Mouse (Mus musculus) right cerebral cortex, postnatal 10 days (tissue): ENCODE measurements at regions not wholly inside any gene's neighbourhood (a gene's known extent, or its start where the extent isn't known, plus 50 kb on each side); places are given as distances from the start of the nearest gene placed in this dataset.

Experiments
- DNase-seq, 2 experiments: peaks; one replicate each; pipeline ENCODE4 v3.0.0; 2021; ENCODE audit warnings: low spot score in 2 of 2

DNA sequence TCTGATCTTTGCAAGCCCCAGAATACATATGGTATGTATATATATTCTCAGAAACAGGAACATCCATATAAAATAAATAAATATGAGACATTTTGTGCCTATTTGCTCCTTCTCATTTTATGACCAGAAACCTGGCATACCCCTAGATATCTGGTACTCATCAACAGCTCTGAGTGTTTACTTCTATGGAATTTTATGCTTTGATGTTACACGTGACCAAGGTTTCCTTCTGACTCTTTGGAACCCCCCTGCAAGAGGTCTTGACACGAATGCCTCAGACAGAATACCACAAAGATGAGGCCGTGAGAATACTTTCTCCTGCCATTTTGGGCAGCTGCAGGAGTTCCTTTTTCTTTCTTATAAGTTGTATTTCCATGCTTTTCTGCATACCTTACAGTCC is 85.3 kb upstream of the P2ry1 start:
- DNase-seq = no peak

DNA sequence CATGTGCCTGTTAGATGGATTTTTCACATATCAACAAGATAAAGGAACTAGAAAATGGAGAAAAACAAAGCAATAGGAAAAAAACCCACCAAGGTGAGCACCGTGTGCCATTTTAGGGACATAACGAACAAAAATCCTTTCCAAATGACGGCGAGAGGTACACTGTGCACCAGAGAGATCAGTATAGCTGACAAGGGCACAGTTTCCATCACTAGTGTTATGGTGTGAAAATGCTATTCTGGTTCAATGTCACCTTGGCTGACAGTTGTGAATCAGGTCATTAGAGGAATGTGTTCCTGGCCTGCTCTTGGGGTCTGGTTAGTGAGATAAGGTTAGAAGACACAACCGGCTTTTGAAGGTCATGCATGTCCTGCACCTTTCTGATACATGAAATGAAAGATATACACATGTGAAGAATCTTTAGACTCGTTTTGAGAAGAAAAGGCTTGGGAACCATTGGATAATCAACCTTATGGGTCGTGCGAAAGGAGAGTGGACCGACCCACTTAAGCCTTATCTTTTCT is 76.5 kb upstream of the P2ry1 start:
- DNase-seq = no peak

DNA sequence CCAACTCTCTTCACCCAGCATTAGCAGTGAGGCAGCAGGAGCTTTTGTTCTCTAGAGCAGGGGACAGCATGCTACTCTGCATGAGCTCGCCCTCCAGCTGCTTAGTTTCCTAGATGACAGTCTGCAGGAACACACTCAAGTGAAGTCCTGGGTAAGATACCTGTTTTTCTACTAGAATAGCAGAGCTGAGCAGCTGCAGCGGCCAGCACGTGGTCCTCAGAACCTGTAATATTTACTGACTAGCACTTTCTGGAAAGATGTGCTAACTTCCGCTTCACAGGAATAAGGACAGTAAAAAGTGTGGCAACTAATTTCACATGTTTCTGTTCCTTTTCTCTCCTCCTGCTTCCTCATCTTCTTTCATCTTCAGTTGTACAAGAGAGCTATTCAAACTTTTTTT is 73.7 kb upstream of the P2ry1 start:
- no peak for DNase-seq

DNA sequence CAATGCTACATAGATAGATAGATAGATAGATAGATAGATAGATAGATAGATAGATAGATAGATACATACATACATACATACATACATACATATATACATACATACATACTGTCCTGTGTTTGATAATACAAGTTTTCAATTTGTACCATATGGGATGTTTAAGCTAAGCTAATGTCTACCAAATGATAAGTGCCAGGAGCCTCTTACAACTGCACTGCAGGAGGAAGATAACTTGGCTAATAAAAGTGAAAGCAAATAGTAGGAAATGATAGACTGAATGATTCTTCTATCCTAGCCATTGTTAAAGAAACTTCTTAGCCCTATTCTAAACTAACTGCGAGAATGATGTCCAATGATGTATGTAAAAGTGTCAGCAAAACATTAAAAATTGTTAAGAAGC is 68.1 kb upstream of the P2ry1 start:
- no peak for DNase-seq

DNA sequence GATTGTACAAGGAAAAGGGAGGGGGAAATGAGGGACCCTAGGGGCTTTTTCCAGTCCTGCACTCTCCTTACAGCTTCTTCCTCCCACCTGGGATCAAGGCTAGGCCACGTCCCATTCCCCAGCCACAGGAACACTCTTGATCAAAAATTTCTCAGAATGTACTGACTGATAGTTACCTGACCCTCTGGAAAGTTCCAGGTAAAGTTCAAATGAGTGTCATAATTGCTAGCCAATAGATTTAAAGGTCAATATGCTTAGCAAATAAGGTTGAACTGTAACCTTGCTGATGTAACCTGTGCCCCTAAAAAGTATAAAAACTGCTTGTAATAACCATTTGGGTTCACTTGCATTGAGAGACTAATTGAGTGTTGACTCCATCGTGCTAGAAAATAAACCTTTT is 61.1 kb upstream of the P2ry1 start:
- no peak for DNase-seq

DNA sequence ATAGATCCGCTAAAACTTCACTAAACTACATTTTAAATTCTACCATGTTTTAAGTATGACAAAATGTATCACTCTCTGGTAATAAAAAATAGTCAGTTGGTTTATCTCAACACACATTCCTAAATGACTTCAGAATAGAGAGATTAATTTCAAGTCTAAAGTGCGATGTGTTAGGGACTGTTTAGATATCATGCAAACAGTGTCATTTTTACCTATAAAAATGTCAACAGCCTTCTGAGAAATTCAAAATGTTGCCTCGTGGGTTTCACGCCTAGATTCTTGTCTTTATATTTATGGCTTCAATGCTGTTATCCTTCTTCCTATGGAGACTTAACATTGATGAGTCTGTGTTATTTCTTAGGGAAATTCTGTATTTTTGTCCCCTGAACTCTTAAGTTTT is 53.7 kb upstream of the P2ry1 start:
- no peak for DNase-seq
